Mouse (Mus musculus) forebrain, postnatal 0 days (tissue): ENCODE data around the gene Gm10282. TPM values are rescaled to one million over a fixed set of nuclear protein-coding genes. Genes with fewer than 3 reads are reported as not detected.

Experiments
- ATAC-seq: fragments of 200-750 bp; cut with Nextera tagmentation; 2 replicates; pipeline ENCODE4 v1.8.0; 2017; ENCODE audit warnings: mild to moderate bottlenecking, moderate library complexity
- DNase-seq: peaks from one replicate; pipeline ENCODE4 v3.0.0-alpha.2; 2015
- H3K27ac ChIP-seq: fragments of 300-500 bp; sonication (generic); 2 replicates; pipeline ENCODE4 v1.5.1; 2014; ENCODE audit warnings: low read depth, mild to moderate bottlenecking, antibody characterized with exemption, low read length, moderate library complexity, mixed read lengths
- H3K27me3 ChIP-seq: fragments of 300-500 bp; sonication (generic); 2 replicates; pipeline ENCODE4 v1.6.1; 2014; ENCODE audit warnings: mild to moderate bottlenecking, low read length, mixed read lengths; ENCODE audit not compliant: insufficient read depth
- H3K36me3 ChIP-seq: fragments of 300-500 bp; sonication (generic); 2 replicates; pipeline ENCODE4 v1.6.1; 2014; ENCODE audit warnings: mild to moderate bottlenecking, moderate library complexity; ENCODE audit not compliant: insufficient read depth
- H3K4me1 ChIP-seq: fragments of 300-500 bp; sonication (generic); 2 replicates; pipeline ENCODE4 v1.6.1; 2014; ENCODE audit warnings: antibody characterized with exemption; ENCODE audit not compliant: insufficient read depth
- H3K4me2 ChIP-seq: fragments of 300-500 bp; sonication (generic); 2 replicates; pipeline ENCODE4 v1.6.1; 2014; ENCODE audit warnings: low read depth, mild to moderate bottlenecking, moderate library complexity
- H3K4me3 ChIP-seq: fragments of 300-500 bp; sonication (generic); 2 replicates; pipeline ENCODE4 v1.5.1; 2014; ENCODE audit warnings: low read depth, low read length, mixed read lengths
- H3K9ac ChIP-seq: fragments of 300-500 bp; sonication (generic); 2 replicates; pipeline ENCODE4 v1.6.1; 2014; ENCODE audit warnings: mild to moderate bottlenecking
- H3K9me3 ChIP-seq: fragments of 300-500 bp; sonication (generic); 2 replicates; pipeline ENCODE4 v1.6.1; 2016; ENCODE audit warnings: low read length
- CTCF ChIP-seq: sonication (generic); IDR thresholded peaks from 2 replicates; pipeline ENCODE4 v1.5.1; 2016; ENCODE audit warnings: antibody characterized with exemption, control low read depth, low read depth
- WGBS: fragments of 180-500 bp; shearing (Covaris S2); extraction: QIAGEN DNeasy Blood & Tissue Kit; methylation state at CpG from one replicate; pipeline ENCODE4 v1.1.7; 2014; 5-methylcytosine and 5-hydroxymethylcytosine counted together
- polyA plus RNA-seq: library from polyadenylated mRNA; unstranded; fragments of >200 nt; fragmentation: Nextera tagmentation; extraction: Ambion mirVana; gene quantifications from 2 replicates; pipeline ENCODE4 v1.2.1, GENCODE M21; 2015
- total RNA-seq: library from RNA; depleted of rRNA; stranded (reverse); fragments of >200 nt; gene quantifications from 2 replicates; pipeline ENCODE4 v1.2.3, GENCODE M21; 2014; rRNA removed

Gm10282 gene
- total RNA-seq (4.5 and 4.7 TPM in 2 replicates), polyA plus RNA-seq (14.9 and 15.4 TPM in 2 replicates)

DNA sequence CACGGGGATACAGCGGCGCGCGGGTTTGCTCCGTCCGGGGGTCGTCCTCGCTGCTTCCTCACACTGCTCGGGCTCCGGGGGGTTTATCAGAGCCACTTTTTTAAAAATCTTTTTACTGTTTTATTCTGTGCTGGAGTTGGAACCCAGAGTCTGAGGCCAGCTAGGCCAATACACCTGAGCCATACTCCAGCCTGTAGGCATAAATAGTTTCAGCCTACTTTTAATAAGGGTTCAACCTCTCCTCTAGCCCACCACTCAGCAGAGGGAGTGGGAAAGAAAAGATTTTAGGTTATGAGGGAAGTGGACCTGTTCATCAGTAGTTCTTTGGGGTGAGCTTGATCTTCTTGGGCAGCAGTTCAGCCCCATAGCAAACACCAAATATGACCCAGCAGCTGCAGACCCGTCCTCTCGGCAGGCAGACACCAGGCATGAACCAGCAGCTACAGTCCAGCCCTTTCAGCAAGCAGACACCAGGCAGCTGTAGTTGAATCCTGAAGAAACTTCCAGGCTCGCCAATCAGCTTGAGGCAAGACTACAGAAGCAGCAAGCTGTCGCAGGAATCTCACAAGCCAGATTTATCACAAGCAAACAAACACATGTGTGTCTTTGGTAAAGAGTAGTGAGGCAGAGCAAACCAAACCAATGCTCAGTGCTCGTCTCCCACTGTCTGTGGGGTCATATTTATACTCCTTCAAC, at the start of gene Gm10282:
Gene Gm10282 (minus strand): TSS at position 51 of the 696 bp plus-strand sequence.
- Histone ChIP-seq H3K27ac (no peak within 1 kb of the TSS), H3K9ac (no peak within 1 kb of the TSS), H3K4me2 (no peak within 1 kb of the TSS), H3K4me1 (no peaks in the 10 kb centered on the region), H3K4me3 (no peak within 1 kb of the TSS), H3K27me3 (no peaks in the 10 kb centered on the region), H3K9me3 (no peaks in the 10 kb centered on the region), H3K36me3 (no peaks in the 10 kb centered on the region)
- DNase-seq (no peak), ATAC-seq (no peak)
- WGBS, result 75% methylated on average over 14 of the region's 16 CpGs
- no peak for TF ChIP-seq CTCF

- WGBS, result 84% methylated on average over 11 of the region's 11 CpGs
- no peaks in the 10 kb centered on the region for H3K27me3 ChIP-seq
- no peak overlapping the region for H3K4me3 ChIP-seq
- H3K27ac ChIP-seq, result no peak overlapping the region
- H3K36me3 ChIP-seq, result peaks cover 70% of the 10 kb centered on the region
- TF ChIP-seq CTCF, result no peak
- no peak overlapping the region for H3K4me2 ChIP-seq
- no peaks in the 10 kb centered on the region for H3K9me3 ChIP-seq
- no peak for DNase-seq
- ATAC-seq, result no peak
- H3K9ac ChIP-seq, result no peak overlapping the region
- H3K4me1 ChIP-seq, result no peaks in the 10 kb centered on the region
These were observed 49.2 kb upstream of the Gm10282 start for GRCm38 (mm10) chr8:72354272-72354671.

GRCm38 (mm10) chr8:72353700-72354045, 48.6 kb upstream of the Gm10282 start:
- 92% methylated on average over 7 of the region's 7 CpGs for WGBS
- no peak for DNase-seq
- TF ChIP-seq CTCF, result no peak
- Histone ChIP-seq H3K9ac (no peak overlapping the region), H3K9me3 (no peaks in the 10 kb centered on the region), H3K4me3 (no peak overlapping the region), H3K27ac (no peak overlapping the region), H3K4me1 (no peaks in the 10 kb centered on the region), H3K4me2 (no peak overlapping the region), H3K36me3 (peaks cover 65% of the 10 kb centered on the region), H3K27me3 (no peaks in the 10 kb centered on the region)
- ATAC-seq, result no peak

DNA sequence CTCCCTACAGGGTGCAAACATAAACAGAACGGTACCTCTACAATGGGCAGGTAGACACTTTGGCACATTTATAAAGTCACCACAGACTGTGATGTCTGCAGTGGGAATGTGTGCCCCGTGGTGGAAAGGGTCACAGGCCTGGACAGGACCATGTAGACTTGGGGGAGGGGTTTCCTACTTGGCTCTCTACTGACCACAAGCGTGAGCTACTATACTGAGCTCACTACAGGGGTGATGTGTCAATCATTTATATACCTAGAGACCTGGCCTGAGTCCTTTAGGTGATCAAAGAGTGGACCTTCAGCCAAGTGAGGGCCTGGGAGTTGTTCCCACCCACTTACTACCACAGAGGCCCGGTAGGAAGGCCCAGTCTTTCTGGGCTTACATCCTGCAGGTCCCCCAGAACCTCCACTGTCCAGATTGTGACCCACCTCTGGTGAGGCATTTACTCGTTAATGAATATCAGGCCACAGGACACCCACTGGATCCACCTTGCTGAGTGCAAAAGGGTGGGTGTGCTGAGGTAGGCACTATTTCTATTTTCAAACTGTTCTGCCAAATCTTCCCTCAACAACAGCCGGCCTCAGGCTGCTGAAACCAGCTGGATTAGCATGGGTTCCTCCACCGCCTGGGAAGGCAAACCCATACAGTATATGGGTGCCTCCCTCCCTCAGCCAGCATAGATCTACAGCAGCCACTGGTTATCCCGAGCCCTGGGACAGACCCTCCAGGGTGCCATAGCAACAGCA, 48.1 kb upstream of the Gm10282 start:
- ATAC-seq (peak; percentile 44; the same call in 1 of the 2 replicates), DNase-seq (no peak)
- Histone ChIP-seq H3K4me3 (no peak overlapping the region), H3K9ac (no peak overlapping the region), H3K9me3 (no peaks in the 10 kb centered on the region), H3K36me3 (peaks cover 63% of the 10 kb centered on the region), H3K4me1 (no peaks in the 10 kb centered on the region), H3K27ac (no peak overlapping the region), H3K4me2 (no peak overlapping the region), H3K27me3 (no peaks in the 10 kb centered on the region)
- WGBS, result 83% methylated on average over 8 of the region's 8 CpGs
- no peak for TF ChIP-seq CTCF

DNA sequence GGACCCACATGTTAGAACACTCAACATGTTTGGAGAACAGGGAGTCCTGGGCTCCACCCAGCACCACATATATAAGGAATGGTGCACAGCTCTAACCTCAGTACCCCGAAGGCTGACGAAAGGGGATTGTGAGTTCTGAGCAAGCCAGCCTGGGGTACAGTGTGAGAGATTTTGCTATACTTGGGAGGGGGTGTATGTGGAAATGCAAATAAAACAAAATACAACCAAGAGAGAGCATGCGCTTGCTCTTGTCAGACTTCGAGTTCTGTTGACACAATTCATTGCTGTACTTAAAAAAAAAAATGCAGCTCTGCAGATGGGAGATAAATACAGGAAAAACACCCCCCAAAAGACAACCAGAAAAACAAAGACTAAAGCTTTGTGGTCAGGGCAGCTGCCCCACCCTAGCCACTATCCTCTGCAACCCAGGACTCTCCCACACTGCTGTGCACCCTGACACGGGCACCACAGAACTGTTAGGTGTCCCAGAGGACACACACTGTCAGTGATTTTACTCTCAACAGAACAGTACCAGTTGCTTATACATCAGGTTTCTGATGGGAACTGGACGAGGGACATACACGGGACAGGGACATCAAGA, 46.4 kb upstream of the Gm10282 start:
- TF ChIP-seq CTCF, result no peak
- peaks cover 60% of the 10 kb centered on the region for H3K36me3 ChIP-seq
- H3K4me1 ChIP-seq, result no peaks in the 10 kb centered on the region
- H3K9ac ChIP-seq, result no peak overlapping the region
- no peak overlapping the region for H3K4me2 ChIP-seq
- 93% methylated on average over 7 of the region's 7 CpGs for WGBS
- H3K27me3 ChIP-seq, result no peaks in the 10 kb centered on the region
- H3K4me3 ChIP-seq, result no peak overlapping the region
- DNase-seq (no peak), ATAC-seq (no peak)
- no peak overlapping the region for H3K27ac ChIP-seq
- H3K9me3 ChIP-seq, result no peaks in the 10 kb centered on the region

DNA sequence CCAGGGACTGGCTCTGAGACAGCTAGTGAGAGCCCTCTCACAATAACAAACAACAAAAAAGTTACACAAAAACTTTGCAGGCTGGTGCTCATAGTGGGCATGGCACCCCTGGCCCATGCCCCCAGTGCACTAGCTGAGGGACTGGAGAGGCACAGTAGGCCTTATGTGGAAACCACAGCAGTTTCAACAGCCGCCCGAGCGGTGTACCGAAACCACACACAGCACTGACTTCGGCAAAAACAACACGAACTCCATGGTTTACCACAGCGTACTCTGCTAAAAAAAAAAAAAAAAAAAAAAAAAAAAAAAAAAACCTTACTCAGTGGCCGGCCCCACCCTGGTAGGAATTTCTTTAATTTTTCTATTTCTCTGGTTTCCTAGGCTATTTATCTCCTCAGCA, 45.7 kb upstream of the Gm10282 start:
- Histone ChIP-seq H3K36me3 (peaks cover 58% of the 10 kb centered on the region), H3K9me3 (no peaks in the 10 kb centered on the region), H3K27me3 (no peaks in the 10 kb centered on the region), H3K4me1 (no peaks in the 10 kb centered on the region), H3K9ac (no peak overlapping the region), H3K4me2 (no peak overlapping the region), H3K4me3 (no peak overlapping the region), H3K27ac (no peak overlapping the region)
- ATAC-seq (no peak), DNase-seq (no peak)
- no peak for TF ChIP-seq CTCF
- WGBS, result 92% methylated on average over 8 of the region's 8 CpGs

DNA sequence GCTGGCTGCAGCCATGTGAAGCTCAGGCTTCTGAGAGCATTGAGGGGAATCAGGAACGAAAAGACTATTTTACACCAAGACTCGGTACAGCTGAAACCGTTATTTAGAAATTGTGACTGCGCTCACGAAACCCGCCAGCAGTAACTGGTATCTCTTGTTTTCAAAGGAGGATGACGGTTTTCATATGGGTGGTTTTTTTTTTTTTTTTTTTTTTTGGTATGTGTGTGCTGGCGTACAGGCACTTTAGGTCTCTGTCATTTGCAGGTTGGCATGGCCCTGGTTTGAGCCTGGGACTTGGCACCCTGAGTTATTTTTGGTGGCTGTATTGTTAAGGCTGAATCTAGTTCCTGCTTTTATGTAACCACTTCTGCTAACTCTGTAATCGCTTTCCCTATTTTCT, 44.8 kb upstream of the Gm10282 start:
- ATAC-seq, result no peak
- WGBS, result 80% methylated on average over 9 of the region's 9 CpGs
- Histone ChIP-seq H3K9ac (no peak overlapping the region), H3K27ac (no peak overlapping the region), H3K4me3 (no peak overlapping the region), H3K9me3 (no peaks in the 10 kb centered on the region), H3K4me2 (no peak overlapping the region), H3K4me1 (no peaks in the 10 kb centered on the region), H3K36me3 (peaks cover 58% of the 10 kb centered on the region), H3K27me3 (no peaks in the 10 kb centered on the region)
- DNase-seq, result no peak
- TF ChIP-seq CTCF, result no peak
